Mouse (Mus musculus) limb, embryonic 14.5 days (tissue): ENCODE data around the gene Msi2. TPM values are rescaled to one million over a fixed set of nuclear protein-coding genes. Genes with fewer than 3 reads are reported as not detected.

Experiments
- ATAC-seq: fragments of 200-750 bp; cut with Nextera tagmentation; 2 replicates; pipeline ENCODE4 v1.8.0; 2017; ENCODE audit warnings: low read depth, moderate number of reproducible peaks, moderate TSS enrichment; ENCODE audit not compliant: low FRiP score
- DNase-seq: peaks from one replicate; pipeline ENCODE4 v3.0.0-alpha.2; 2015; ENCODE audit warnings: low spot score
- H3K27ac ChIP-seq: fragments of 300-500 bp; sonication (generic); replicated peaks from 2 replicates; pipeline ENCODE4 v1.5.1; 2014; ENCODE audit warnings: low read depth, mild to moderate bottlenecking, low read length, moderate library complexity, mixed read lengths
- H3K27me3 ChIP-seq: fragments of 300-500 bp; sonication (generic); 2 replicates; pipeline ENCODE4 v1.6.1; 2014; ENCODE audit warnings: low read length, mixed read lengths; ENCODE audit not compliant: control insufficient read depth, insufficient read depth
- H3K36me3 ChIP-seq: fragments of 300-500 bp; sonication (generic); 2 replicates; pipeline ENCODE4 v1.6.1; 2014; ENCODE audit warnings: mild to moderate bottlenecking, low read length, moderate library complexity, mixed read lengths; ENCODE audit not compliant: control insufficient read depth, insufficient read depth
- H3K4me1 ChIP-seq: fragments of 300-500 bp; sonication (generic); 2 replicates; pipeline ENCODE4 v1.6.1; 2014; ENCODE audit warnings: antibody characterized with exemption, low read length, mixed read lengths; ENCODE audit not compliant: control insufficient read depth, insufficient read depth
- H3K4me2 ChIP-seq: fragments of 300-500 bp; sonication (generic); replicated peaks from 2 replicates; pipeline ENCODE4 v1.6.1; 2014; ENCODE audit warnings: low read depth, mild to moderate bottlenecking, low read length, moderate library complexity; ENCODE audit not compliant: severe bottlenecking
- H3K4me3 ChIP-seq: fragments of 300-500 bp; sonication (generic); replicated peaks from 2 replicates; pipeline ENCODE4 v1.5.1; 2014; ENCODE audit warnings: low read length
- H3K9ac ChIP-seq: fragments of 300-500 bp; sonication (generic); 2 replicates; pipeline ENCODE4 v1.6.1; 2014; ENCODE audit warnings: mild to moderate bottlenecking, low read depth, low read length, moderate library complexity; ENCODE audit not compliant: severe bottlenecking
- H3K9me3 ChIP-seq: fragments of 300-500 bp; sonication (generic); 2 replicates; pipeline ENCODE4 v1.6.1; 2016; ENCODE audit warnings: low read length; ENCODE audit not compliant: control insufficient read depth
- POLR2A ChIP-seq: fragments of 200-500 bp; IDR thresholded peaks from 2 replicates; pipeline ENCODE4 v1.8.0; 2012; ENCODE audit warnings: inconsistent platforms, mild to moderate bottlenecking, moderate library complexity, borderline replicate concordance; ENCODE audit not compliant: insufficient read depth, insufficient read length; ENCODE audit errors: extremely low read depth
- WGBS: fragments of 180-500 bp; shearing (Covaris S2); extraction: QIAGEN DNeasy Blood & Tissue Kit; methylation state at CpG from one replicate; pipeline ENCODE4 v1.1.7; 2014; 5-methylcytosine and 5-hydroxymethylcytosine counted together
- polyA plus RNA-seq, 2 experiments: library from polyadenylated mRNA; depleted of rRNA in 1 of 2; stranded (reverse) in 1 of 2; unstranded in 1 of 2; fragments of >200 nt; fragmentation: Nextera tagmentation in 1 of 2; extraction: Ambion mirVana in 1 of 2; gene quantifications; 2 replicates each; pipeline versions ENCODE4 v1.2.1 to v1.2.3; 2012 to 2014

Msi2 gene
- polyA plus RNA-seq, 2 experiments, result 13.9 to 36.5 TPM

GRCm38 (mm10) chr11:88613771-88614526 lies 104.4 kb downstream of the Msi2 start:
- Histone ChIP-seq H3K4me2 (no peak overlapping the region), H3K4me1 (peaks cover 10% of the 10 kb centered on the region), H3K4me3 (no peak overlapping the region), H3K9me3 (no peaks in the 10 kb centered on the region), H3K27ac (no peak overlapping the region), H3K27me3 (no peaks in the 10 kb centered on the region), H3K36me3 (no peaks in the 10 kb centered on the region), H3K9ac (no peak overlapping the region)
- 69% methylated on average over 11 of the region's 11 CpGs for WGBS
- no peak for TF ChIP-seq POLR2A
- ATAC-seq (no peak), DNase-seq (no peak)

- no peaks in the 10 kb centered on the region for H3K9me3 ChIP-seq
- DNase-seq, result no peak
- WGBS, result 86% methylated on average over 6 of the region's 6 CpGs
Measured at GRCm38 (mm10) chr11:88613008-88613407, 105.3 kb downstream of the Msi2 start.

GRCm38 (mm10) chr11:88612141-88612540 lies 106.2 kb downstream of the Msi2 start:
- 93% methylated on average over 7 of the region's 7 CpGs for WGBS
- Histone ChIP-seq H3K27me3 (no peaks in the 10 kb centered on the region), H3K4me1 (peaks cover 12% of the 10 kb centered on the region), H3K36me3 (no peaks in the 10 kb centered on the region), H3K4me3 (no peak overlapping the region), H3K9me3 (no peaks in the 10 kb centered on the region), H3K27ac (no peak overlapping the region), H3K4me2 (no peak overlapping the region), H3K9ac (no peak overlapping the region)
- no peak for DNase-seq
- no peak for TF ChIP-seq POLR2A
- ATAC-seq, result no peak

More at GRCm38 (mm10) chr11:88613008-88613407, 105.3 kb downstream of the Msi2 start:
- Histone ChIP-seq H3K4me1 (peaks cover 9% of the 10 kb centered on the region), H3K9ac (no peak overlapping the region), H3K4me2 (no peak overlapping the region), H3K27ac (no peak overlapping the region), H3K4me3 (no peak overlapping the region), H3K36me3 (no peaks in the 10 kb centered on the region), H3K27me3 (no peaks in the 10 kb centered on the region)
- no peak for TF ChIP-seq POLR2A
- ATAC-seq, result no peak

- H3K9me3 ChIP-seq, result no peaks in the 10 kb centered on the region
- no peaks in the 10 kb centered on the region for H3K27me3 ChIP-seq
- no peak overlapping the region for H3K4me2 ChIP-seq
- H3K9ac ChIP-seq, result no peak overlapping the region
- WGBS, result 95% methylated on average over 6 of the region's 6 CpGs
- ATAC-seq, result no peak
- no peak for DNase-seq
- no peak for TF ChIP-seq POLR2A
- H3K4me1 ChIP-seq, result peaks cover 12% of the 10 kb centered on the region
- H3K27ac ChIP-seq, result no peak overlapping the region
- H3K4me3 ChIP-seq, result no peak overlapping the region
- no peaks in the 10 kb centered on the region for H3K36me3 ChIP-seq
Measured at GRCm38 (mm10) chr11:88610809-88611208, 107.5 kb downstream of the Msi2 start.

GRCm38 (mm10) chr11:88610112-88610511 lies 108.2 kb downstream of the Msi2 start:
- Histone ChIP-seq H3K4me2 (no peak overlapping the region), H3K9me3 (no peaks in the 10 kb centered on the region), H3K27me3 (no peaks in the 10 kb centered on the region), H3K27ac (no peak overlapping the region), H3K9ac (no peak overlapping the region), H3K36me3 (no peaks in the 10 kb centered on the region), H3K4me1 (peaks cover 12% of the 10 kb centered on the region), H3K4me3 (no peak overlapping the region)
- no peak for ATAC-seq
- DNase-seq, result no peak
- WGBS, result 92% methylated on average over 1 of the region's 1 CpGs
- TF ChIP-seq POLR2A, result no peak
